Mouse (Mus musculus): Measurements from ENCODE around the gene Phactr4.

- TF ChIP-seq POLR2A (IDR thresholded peaks at IDR 0.05; ENCODE audit: extremely low read depth, insufficient read depth, low read length) (no peak), CTCF (IDR thresholded peaks at IDR 0.05; ENCODE audit: low read depth, low read length) (no peak)
These were observed 54.6 kb downstream of the Phactr4 start for GRCm38 (mm10) chr4:132367480-132368201.

Data from liver, adult 2 months (tissue).